Mouse (Mus musculus) heart, embryonic 14.5 days (tissue): ENCODE results near the gene Defb26. TPM values are rescaled to one million over a fixed set of nuclear protein-coding genes. Genes with fewer than 3 reads are reported as not detected.

ENCODE experiments used
- ATAC-seq: fragments of 200-750 bp; cut with Nextera tagmentation; 2 replicates; pipeline ENCODE4 v1.8.0; 2017; ENCODE audit warnings: low read depth, moderate TSS enrichment; ENCODE audit not compliant: insufficient number of reproducible peaks, insufficient read depth, low FRiP score
- H3K27ac ChIP-seq, 2 experiments: fragments of 200-500 bp in 1 of 2; fragments of 300-500 bp in 1 of 2; sonication (generic) in 1 of 2; replicated peaks in 1 of 2; 2 replicates each; pipeline ENCODE4 v1.5.1; 2012 to 2014; ENCODE audit warnings: low read depth in 2 of 2, low read length in 2 of 2, control low read depth in 1 of 2, mild to moderate bottlenecking in 1 of 2, mixed read lengths in 1 of 2; ENCODE audit not compliant: control insufficient read depth in 1 of 2, insufficient read depth in 1 of 2
- H3K27me3 ChIP-seq: fragments of 300-500 bp; sonication (generic); 2 replicates; pipeline ENCODE4 v1.6.1; 2014; ENCODE audit warnings: mild to moderate bottlenecking, low read length, control low read depth; ENCODE audit not compliant: control insufficient read depth, insufficient read depth
- H3K36me3 ChIP-seq: fragments of 300-500 bp; sonication (generic); 2 replicates; pipeline ENCODE4 v1.6.1; 2014; ENCODE audit warnings: mild to moderate bottlenecking, control low read depth, low read length, mixed read lengths; ENCODE audit not compliant: control insufficient read depth, insufficient read depth
- H3K4me1 ChIP-seq, 2 experiments: fragments of 200-500 bp in 1 of 2; fragments of 300-500 bp in 1 of 2; sonication (generic) in 1 of 2; 2 replicates each; pipeline ENCODE4 v1.6.1; 2012 to 2014; ENCODE audit warnings: low read length in 2 of 2, control low read depth in 1 of 2, mixed read lengths in 1 of 2; ENCODE audit not compliant: control insufficient read depth in 2 of 2, insufficient read depth in 2 of 2
- H3K4me2 ChIP-seq: fragments of 300-500 bp; sonication (generic); 2 replicates; pipeline ENCODE4 v1.6.1; 2014; ENCODE audit warnings: mild to moderate bottlenecking, low read length
- H3K4me3 ChIP-seq, 2 experiments: fragments of 200-500 bp in 1 of 2; fragments of 300-500 bp in 1 of 2; sonication (generic) in 1 of 2; 2 replicates each; pipeline ENCODE4 v1.5.1; 2012 to 2014; ENCODE audit warnings: low read length in 2 of 2, mild to moderate bottlenecking in 2 of 2, control low read depth in 1 of 2, low read depth in 1 of 2, moderate library complexity in 1 of 2; ENCODE audit not compliant: control insufficient read depth in 1 of 2, insufficient read depth in 1 of 2
- H3K9ac ChIP-seq: fragments of 300-500 bp; sonication (generic); 2 replicates; pipeline ENCODE4 v1.6.1; 2014; ENCODE audit warnings: mild to moderate bottlenecking, low read length
- H3K9me3 ChIP-seq: fragments of 300-500 bp; sonication (generic); 2 replicates; pipeline ENCODE4 v1.6.1; 2016; ENCODE audit warnings: low read length, control low read depth; ENCODE audit not compliant: control insufficient read depth
- WGBS: fragments of 180-500 bp; shearing (Covaris S2); extraction: QIAGEN DNeasy Blood & Tissue Kit; methylation state at CpG from one replicate; pipeline ENCODE4 v1.1.7; 2014; 5-methylcytosine and 5-hydroxymethylcytosine counted together
- polyA plus RNA-seq: library from polyadenylated mRNA; unstranded; fragments of >200 nt; fragmentation: Nextera tagmentation; extraction: Ambion mirVana; gene quantifications from 2 replicates; pipeline ENCODE4 v1.2.1, GENCODE M21; 2014

The Defb26 gene
- polyA plus RNA-seq, 1 experiment from 2014 or later, result not detected

GRCm38 (mm10) chr2:152539944-152540710, 28.6 kb upstream of the Defb26 start, which contains the start of gene Defb29:
Gene Defb29 (minus strand): TSS chr2:152540098.
- no peak for ATAC-seq
- Histone ChIP-seq H3K4me3 (no peak within 1 kb of the TSS), H3K4me1 (no peaks in the 10 kb centered on the region), H3K36me3 (no peaks in the 10 kb centered on the region), H3K9ac (no peak within 1 kb of the TSS), H3K27me3 (no peaks in the 10 kb centered on the region), H3K9me3 (peaks cover 4% of the 10 kb centered on the region), H3K4me2 (no peak within 1 kb of the TSS), H3K27ac (no peak within 1 kb of the TSS)
- WGBS, result 55% methylated on average over 13 of the region's 13 CpGs

- H3K4me1 ChIP-seq, result no peaks in the 10 kb centered on the region
- H3K36me3 ChIP-seq, result no peaks in the 10 kb centered on the region
- no peak for ATAC-seq
- no peak within 1 kb of the TSS for H3K4me3 ChIP-seq
- H3K27ac ChIP-seq, result no peak within 1 kb of the TSS
- no peak within 1 kb of the TSS for H3K9ac ChIP-seq
- no peak within 1 kb of the TSS for H3K4me2 ChIP-seq
- H3K27me3 ChIP-seq, result no peaks in the 10 kb centered on the region
- 68% methylated on average over 4 of the region's 4 CpGs for WGBS
- no peaks in the 10 kb centered on the region for H3K9me3 ChIP-seq
Observed at GRCm38 (mm10) chr2:152517981-152518380, 6.5 kb upstream of the Defb26 start, which contains the start of gene Defb28. Gene Defb28 (plus strand): TSS chr2:152518255.

GRCm38 (mm10) chr2:152516084-152516483, 4.6 kb upstream of the Defb26 start:
- no peak overlapping the region for H3K27ac ChIP-seq
- H3K36me3 ChIP-seq, result no peaks in the 10 kb centered on the region
- 74% methylated on average over 4 of the region's 4 CpGs for WGBS
- H3K4me3 ChIP-seq, result no peak overlapping the region
- H3K4me2 ChIP-seq, result no peak overlapping the region
- H3K9ac ChIP-seq, result no peak overlapping the region
- H3K9me3 ChIP-seq, result no peaks in the 10 kb centered on the region
- H3K4me1 ChIP-seq, result no peaks in the 10 kb centered on the region
- ATAC-seq, result no peak
- no peaks in the 10 kb centered on the region for H3K27me3 ChIP-seq

DNA sequence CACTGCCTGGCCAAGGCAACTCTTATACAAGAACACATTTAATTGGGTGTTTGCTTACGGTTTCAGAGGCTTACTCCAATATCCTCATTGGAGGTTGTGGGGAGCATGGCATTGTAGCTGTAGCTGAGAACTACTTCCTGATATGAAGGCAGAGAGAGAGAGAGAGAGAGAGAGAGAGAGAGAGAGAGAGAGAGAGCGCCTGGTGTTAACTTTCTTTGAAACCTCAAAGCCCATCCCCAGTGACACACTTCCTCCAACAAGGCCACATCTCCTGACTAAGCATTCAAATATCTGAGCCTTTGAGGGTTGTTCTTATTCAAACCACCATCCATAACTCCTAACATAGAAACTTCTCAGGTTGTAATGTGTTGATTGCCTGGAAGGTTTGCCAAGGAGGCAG, 7.5 kb downstream of the Defb26 start:
- Histone ChIP-seq H3K27me3 (no peaks in the 10 kb centered on the region), H3K9me3 (no peaks in the 10 kb centered on the region), H3K4me2 (no peak overlapping the region), H3K36me3 (no peaks in the 10 kb centered on the region), H3K4me1 (peaks cover 3% of the 10 kb centered on the region in 2 experiments; a peak in 2 of 4 replicates), H3K4me3 (no peak overlapping the region), H3K27ac (no peak overlapping the region), H3K9ac (no peak overlapping the region)
- no peak for ATAC-seq
- WGBS, result 77% methylated on average over 2 of the region's 2 CpGs

GRCm38 (mm10) chr2:152500863-152501229, 10.6 kb downstream of the Defb26 start:
- no peak overlapping the region for H3K27ac ChIP-seq
- H3K9me3 ChIP-seq, result no peaks in the 10 kb centered on the region
- no peak overlapping the region for H3K9ac ChIP-seq
- H3K4me3 ChIP-seq, result no peak overlapping the region
- no peak for ATAC-seq
- no peaks in the 10 kb centered on the region for H3K27me3 ChIP-seq
- H3K36me3 ChIP-seq, result no peaks in the 10 kb centered on the region
- WGBS, result 76% methylated on average over 6 of the region's 6 CpGs
- peaks cover 3% of the 10 kb centered on the region in 2 experiments; a peak in 2 of 4 replicates for H3K4me1 ChIP-seq
- H3K4me2 ChIP-seq, result no peak overlapping the region

- no peak for ATAC-seq
- no peaks in the 10 kb centered on the region for H3K36me3 ChIP-seq
- H3K27me3 ChIP-seq, result no peaks in the 10 kb centered on the region
- no peak overlapping the region for H3K9ac ChIP-seq
- WGBS, result 36% methylated on average over 7 of the region's 7 CpGs
- no peak overlapping the region for H3K4me2 ChIP-seq
- no peak overlapping the region for H3K4me3 ChIP-seq
- no peaks in the 10 kb centered on the region for H3K9me3 ChIP-seq
- peaks cover 3% of the 10 kb centered on the region in 2 experiments; a peak in 2 of 4 replicates for H3K4me1 ChIP-seq
- no peak overlapping the region for H3K27ac ChIP-seq
Observed at GRCm38 (mm10) chr2:152500204-152500862, 11.2 kb downstream of the Defb26 start.

DNA sequence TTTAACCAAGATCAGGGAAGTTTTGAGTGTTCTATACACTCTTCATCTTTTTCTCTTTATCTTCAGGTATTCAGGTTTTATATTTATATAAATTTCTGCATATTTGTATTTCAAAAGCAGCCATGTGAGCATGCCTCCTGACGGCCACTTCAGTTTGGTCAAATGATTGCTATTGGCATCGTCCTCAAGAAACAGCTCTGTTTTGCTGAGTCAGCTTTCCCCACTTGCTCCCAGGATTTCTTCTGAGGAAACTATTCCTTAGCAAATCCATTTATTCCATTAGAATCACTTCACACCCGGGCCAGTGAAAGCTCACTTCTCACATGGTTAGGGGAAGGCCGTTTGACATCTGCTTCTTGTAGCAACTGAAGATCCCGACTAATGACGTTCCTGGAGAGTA, 13.5 kb downstream of the Defb26 start:
- no peaks in the 10 kb centered on the region for H3K36me3 ChIP-seq
- H3K9me3 ChIP-seq, result no peaks in the 10 kb centered on the region
- 71% methylated on average over 6 of the region's 6 CpGs for WGBS
- no peak overlapping the region for H3K4me3 ChIP-seq
- no peaks in the 10 kb centered on the region for H3K27me3 ChIP-seq
- peaks cover 3% of the 10 kb centered on the region in 2 experiments; a peak in 2 of 4 replicates for H3K4me1 ChIP-seq
- no peak overlapping the region for H3K9ac ChIP-seq
- H3K27ac ChIP-seq, result no peak overlapping the region
- no peak for ATAC-seq
- H3K4me2 ChIP-seq, result no peak overlapping the region
